Mouse (Mus musculus): ENCODE measurements at regions not wholly inside any gene's neighbourhood (a gene's known extent, or its start where the extent isn't known, plus 50 kb on each side); places are given as distances from the start of the nearest gene placed in this dataset.

DNA sequence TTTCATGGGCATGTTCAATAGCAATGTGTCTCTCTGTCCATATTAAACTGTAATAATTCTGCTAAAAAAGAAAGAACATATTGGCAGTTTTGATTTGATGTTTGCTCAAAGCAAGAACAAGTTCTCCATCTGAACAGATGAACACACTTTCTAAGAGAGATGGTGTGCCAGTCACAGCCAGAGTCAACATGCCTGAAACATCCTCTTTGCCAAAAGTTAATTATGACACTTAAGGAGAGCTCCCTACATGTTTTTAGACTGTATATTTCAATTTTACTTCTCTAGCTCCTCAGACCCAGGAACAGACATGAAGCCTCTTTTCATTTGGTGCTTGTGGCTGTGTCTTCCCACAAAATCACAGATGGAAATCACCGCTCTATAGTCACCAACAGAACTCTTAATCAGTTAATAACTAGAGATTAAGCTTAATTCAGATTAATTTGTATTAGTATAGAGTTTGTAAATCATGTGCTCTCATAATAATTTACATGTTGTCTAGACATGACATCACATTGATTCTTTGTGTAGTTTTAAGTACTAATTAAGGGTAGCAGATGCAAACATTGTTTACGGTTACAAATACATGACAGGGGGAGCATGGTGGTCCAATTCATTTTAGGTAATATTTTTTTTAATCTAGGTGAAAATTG, 267.1 kb downstream of the Anxa1 start:
- ATAC-seq (ENCODE audit: low FRiP score, low read depth) (no peak), DNase-seq (ENCODE audit: low spot score) (no peak)
- no peaks in the 10 kb centered on the region for H3K9me3 ChIP-seq (ENCODE audit: control insufficient read depth, low read length)
- H3K4me2 ChIP-seq (replicated peaks; ENCODE audit: low read depth, low read length, severe bottlenecking): no peak overlapping the region
- 89% methylated on average over 2 of the region's 2 CpGs for WGBS
- no peak for TF ChIP-seq POLR2A (IDR thresholded peaks at IDR 0.05; ENCODE audit: borderline replicate concordance, extremely low read depth, insufficient read depth, insufficient read length)
- no peak overlapping the region for H3K27ac ChIP-seq (replicated peaks; ENCODE audit: low read depth, low read length)
- no peaks in the 10 kb centered on the region for H3K27me3 ChIP-seq (ENCODE audit: control insufficient read depth, insufficient read depth, low read length)
- no peaks in the 10 kb centered on the region for H3K36me3 ChIP-seq (ENCODE audit: control insufficient read depth, insufficient read depth, low read length)
- no peak overlapping the region for H3K4me3 ChIP-seq (replicated peaks; ENCODE audit: low read length)
- no peak overlapping the region for H3K9ac ChIP-seq (ENCODE audit: low read depth, low read length, severe bottlenecking)
- no peaks in the 10 kb centered on the region for H3K4me1 ChIP-seq (ENCODE audit: control insufficient read depth, insufficient read depth, low read length)

DNA sequence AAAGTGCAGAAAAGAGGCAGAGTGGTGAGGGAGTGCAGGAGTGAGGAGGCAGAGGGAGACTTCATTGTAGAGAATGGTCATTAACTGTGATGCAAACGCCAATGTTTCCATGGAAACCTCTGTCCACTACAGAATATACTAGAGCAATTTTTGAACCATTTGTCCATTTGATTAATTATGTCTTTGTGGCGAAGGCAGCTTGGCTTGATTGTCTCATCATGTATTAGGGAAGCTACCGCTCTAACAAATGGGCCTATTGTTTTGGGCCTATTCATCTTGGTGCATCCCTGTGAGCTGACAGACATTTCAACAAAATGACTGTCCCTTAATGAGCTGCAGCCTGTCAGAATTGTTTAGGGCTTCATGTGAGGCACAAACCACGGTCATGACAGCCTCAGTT, 268.3 kb downstream of the Anxa1 start:
- ATAC-seq (ENCODE audit: low FRiP score, low read depth) (no peak), DNase-seq (ENCODE audit: low spot score) (no peak)
- H3K27ac ChIP-seq (replicated peaks; ENCODE audit: low read depth, low read length): no peak overlapping the region
- TF ChIP-seq POLR2A (IDR thresholded peaks at IDR 0.05; ENCODE audit: borderline replicate concordance, extremely low read depth, insufficient read depth, insufficient read length): no peak
- no peaks in the 10 kb centered on the region for H3K27me3 ChIP-seq (ENCODE audit: control insufficient read depth, insufficient read depth, low read length)
- H3K4me1 ChIP-seq (ENCODE audit: control insufficient read depth, insufficient read depth, low read length): no peaks in the 10 kb centered on the region
- WGBS: 59% methylated on average over 4 of the region's 4 CpGs
- no peak overlapping the region for H3K4me2 ChIP-seq (replicated peaks; ENCODE audit: low read depth, low read length, severe bottlenecking)
- no peaks in the 10 kb centered on the region for H3K36me3 ChIP-seq (ENCODE audit: control insufficient read depth, insufficient read depth, low read length)
- H3K9ac ChIP-seq (ENCODE audit: low read depth, low read length, severe bottlenecking): no peak overlapping the region
- H3K4me3 ChIP-seq (replicated peaks; ENCODE audit: low read length): no peak overlapping the region
- H3K9me3 ChIP-seq (ENCODE audit: control insufficient read depth, low read length): no peaks in the 10 kb centered on the region

DNA sequence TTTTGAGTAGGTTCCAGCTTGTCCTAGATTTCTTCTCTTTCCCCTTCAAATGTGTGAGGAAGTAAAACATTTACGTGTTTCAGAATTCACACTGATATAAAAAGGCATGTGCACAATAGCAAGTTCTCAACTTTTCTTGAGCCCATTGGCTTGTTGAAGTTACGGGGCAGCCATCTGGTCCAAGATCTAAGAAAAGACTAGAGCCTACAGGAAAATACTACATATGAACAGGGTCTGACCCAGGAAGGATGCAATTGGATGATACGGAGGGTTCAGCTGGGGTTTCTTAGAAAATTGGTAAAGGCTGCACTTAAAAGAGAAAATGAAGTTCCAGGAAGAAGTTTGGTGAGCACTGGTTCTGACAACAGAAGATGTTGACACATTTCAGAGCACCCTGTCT, 276.5 kb downstream of the Anxa1 start:
- Histone ChIP-seq H3K4me2 (replicated peaks; ENCODE audit: low read depth, low read length, severe bottlenecking) (no peak overlapping the region), H3K4me3 (replicated peaks; ENCODE audit: low read length) (no peak overlapping the region), H3K9ac (ENCODE audit: low read depth, low read length, severe bottlenecking) (no peak overlapping the region), H3K4me1 (ENCODE audit: control insufficient read depth, insufficient read depth, low read length) (no peaks in the 10 kb centered on the region), H3K27me3 (ENCODE audit: control insufficient read depth, insufficient read depth, low read length) (no peaks in the 10 kb centered on the region), H3K36me3 (ENCODE audit: control insufficient read depth, insufficient read depth, low read length) (no peaks in the 10 kb centered on the region), H3K27ac (replicated peaks; ENCODE audit: low read depth, low read length) (no peak overlapping the region), H3K9me3 (ENCODE audit: control insufficient read depth, low read length) (no peaks in the 10 kb centered on the region)
- no peak for TF ChIP-seq POLR2A (IDR thresholded peaks at IDR 0.05; ENCODE audit: borderline replicate concordance, extremely low read depth, insufficient read depth, insufficient read length)
- 70% methylated on average over 3 of the region's 3 CpGs for WGBS
- ATAC-seq (ENCODE audit: low FRiP score, low read depth) (no peak), DNase-seq (ENCODE audit: low spot score) (no peak)
